Mouse (Mus musculus): ENCODE results near the gene Pde9a.

GRCm38 (mm10) chr17:31492416-31492815 is 106.4 kb downstream of the Pde9a start:
- TF ChIP-seq CTCF (IDR thresholded peaks at IDR 0.05; ENCODE audit: low read depth, low read length) (peak; percentile 83), POLR2A (IDR thresholded peaks at IDR 0.05; ENCODE audit: borderline replicate concordance, low read depth, low read length) (no peak)

Data from bone marrow macrophage, adult 2 months (primary cell).